Mouse (Mus musculus) small intestine, adult 2 months (tissue): ENCODE measurements at regions not wholly inside any gene's neighbourhood (a gene's known extent, or its start where the extent isn't known, plus 50 kb on each side); places are given as distances from the start of the nearest gene placed in this dataset.

Experiments
- CTCF ChIP-seq: fragments of 200-500 bp; IDR thresholded peaks from 2 replicates; pipeline ENCODE4 v1.5.1; 2012; ENCODE audit warnings: low read depth, mild to moderate bottlenecking, control low read depth, inconsistent platforms, low read length, moderate library complexity, mixed read lengths; ENCODE audit not compliant: insufficient replicate concordance, insufficient read length; ENCODE audit errors: extremely low read depth
- POLR2A ChIP-seq: fragments of 200-500 bp; IDR thresholded peaks from 2 replicates; pipeline ENCODE4 v1.6.1; 2012; ENCODE audit warnings: low read depth, mild to moderate bottlenecking, control low read depth, inconsistent platforms, low read length, moderate library complexity

DNA sequence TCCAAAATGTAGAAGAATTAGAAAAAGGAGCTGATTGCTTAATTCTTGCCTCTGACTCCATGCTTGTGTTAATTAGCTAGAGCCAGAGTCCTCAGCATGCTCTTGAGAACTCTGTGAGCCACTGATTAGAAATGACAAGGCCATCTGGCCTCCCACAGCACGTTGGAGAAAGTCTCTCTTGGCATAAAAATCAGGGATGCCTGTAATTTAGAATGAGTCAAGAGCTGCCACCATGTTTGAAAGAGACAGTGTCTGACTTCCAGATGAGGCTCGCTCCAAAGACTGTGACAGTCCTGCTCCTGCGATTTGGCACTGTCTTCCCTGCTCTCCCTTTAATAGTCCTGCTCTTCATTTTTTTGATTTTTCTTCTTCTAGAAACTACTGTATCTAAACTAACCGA lies 374.6 kb downstream of the Ipo11 start:
- TF ChIP-seq POLR2A = no peak
- no peak for TF ChIP-seq CTCF
